Mouse (Mus musculus) layer of hippocampus, postnatal 36 days (tissue): Measurements from ENCODE around the gene Hoxd10. TPM values are rescaled to one million over a fixed set of nuclear protein-coding genes. Genes with fewer than 3 reads are reported as not detected.
A peak's percentile ranks its signal among the peaks of the same experiment; 100 is the strongest.

ENCODE experiments used
- DNase-seq, 2 experiments: peaks; one replicate each; pipeline ENCODE4 v3.0.0; 2022
- total RNA-seq, 2 experiments: library from RNA; stranded (reverse); gene quantifications; 2 replicates each; pipeline ENCODE4 v1.2.3; 2021

Hoxd10 gene
- total RNA-seq, 2 experiments from 2014 or later = not detected

GRCm38 (mm10) chr2:74710929-74711543, 19.3 kb downstream of the Hoxd10 start:
- DNase-seq = no peak

GRCm38 (mm10) chr2:74711721-74712621, 20.2 kb downstream of the Hoxd10 start, which contains the start of the genes Hoxd3 and Hoxd4:
TSS of gene Hoxd3 (plus strand) at chr2:74711927.
TSS of gene Hoxd4 (plus strand) at chr2:74711929.
- no peak for DNase-seq

DNA sequence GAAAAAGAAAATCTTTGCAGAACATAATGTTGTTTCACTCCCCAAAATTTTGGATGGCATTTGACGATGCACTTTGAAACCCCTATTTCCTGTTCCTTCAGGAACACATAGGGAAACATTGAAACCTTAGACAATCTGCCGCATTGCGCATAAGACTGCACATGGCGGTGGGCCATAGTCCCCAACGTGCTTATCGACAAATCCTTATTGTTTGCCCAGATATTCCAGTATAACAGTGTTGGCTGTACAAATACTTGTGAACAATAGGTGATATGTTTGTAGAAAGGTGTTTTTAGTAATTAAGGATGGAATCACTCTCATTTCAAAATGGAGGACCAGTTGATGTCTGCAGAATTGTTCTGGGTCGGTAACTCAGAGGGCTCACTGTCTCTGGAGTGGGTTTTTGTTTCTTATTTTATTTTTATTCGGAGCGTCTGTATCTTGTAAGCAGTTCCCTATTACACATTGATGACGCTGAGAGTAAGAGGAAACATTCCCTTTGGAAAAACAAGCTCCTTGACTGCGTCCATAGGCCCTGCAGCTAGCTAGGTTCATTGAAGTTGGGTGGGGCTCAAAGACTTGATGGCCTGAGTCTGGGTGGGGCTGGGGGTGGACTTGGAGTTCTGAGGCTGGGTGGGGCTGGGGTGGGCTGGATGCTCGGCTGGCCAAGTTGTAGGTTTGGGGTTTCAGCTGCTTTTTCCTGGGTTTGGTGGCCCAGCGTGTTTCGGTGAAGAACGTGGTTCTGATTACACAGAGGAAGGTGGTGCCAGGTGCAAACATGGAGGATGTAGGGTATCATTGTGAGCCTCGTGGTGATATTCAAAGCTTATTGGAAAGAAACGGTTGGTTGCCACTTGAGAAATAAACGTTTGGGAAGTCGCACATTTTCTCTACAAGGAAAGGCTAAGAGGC, 21.8 kb downstream of the Hoxd10 start:
- DNase-seq = no peak

GRCm38 (mm10) chr2:74714156-74714789, 22.5 kb downstream of the Hoxd10 start:
- no peak for DNase-seq

DNA sequence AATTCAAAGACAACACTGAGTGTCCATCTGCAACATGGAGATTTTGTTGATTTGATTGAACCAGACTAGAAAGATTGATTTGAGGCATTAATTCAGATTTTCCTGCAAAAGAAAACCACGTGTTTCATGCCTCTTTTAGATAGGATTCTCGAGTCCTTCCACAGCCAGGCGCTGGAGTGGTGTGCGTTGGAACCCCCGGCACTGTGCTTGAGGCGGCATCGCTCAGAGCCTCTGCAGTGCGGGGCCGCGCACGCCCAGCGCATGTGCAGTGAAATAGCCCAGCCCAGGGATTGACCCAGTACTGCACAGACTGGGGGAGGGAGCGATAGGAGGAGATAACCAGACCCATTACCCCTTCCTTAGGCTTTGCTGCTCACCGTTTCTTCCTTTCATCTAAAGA, 23.2 kb downstream of the Hoxd10 start:
- no peak for DNase-seq

- peak; percentile 63 to 66 for DNase-seq
Observed at GRCm38 (mm10) chr2:74715504-74716241, 23.9 kb downstream of the Hoxd10 start.

- no peak for DNase-seq
Observed at GRCm38 (mm10) chr2:74720384-74720783, 28.7 kb downstream of the Hoxd10 start.

DNA sequence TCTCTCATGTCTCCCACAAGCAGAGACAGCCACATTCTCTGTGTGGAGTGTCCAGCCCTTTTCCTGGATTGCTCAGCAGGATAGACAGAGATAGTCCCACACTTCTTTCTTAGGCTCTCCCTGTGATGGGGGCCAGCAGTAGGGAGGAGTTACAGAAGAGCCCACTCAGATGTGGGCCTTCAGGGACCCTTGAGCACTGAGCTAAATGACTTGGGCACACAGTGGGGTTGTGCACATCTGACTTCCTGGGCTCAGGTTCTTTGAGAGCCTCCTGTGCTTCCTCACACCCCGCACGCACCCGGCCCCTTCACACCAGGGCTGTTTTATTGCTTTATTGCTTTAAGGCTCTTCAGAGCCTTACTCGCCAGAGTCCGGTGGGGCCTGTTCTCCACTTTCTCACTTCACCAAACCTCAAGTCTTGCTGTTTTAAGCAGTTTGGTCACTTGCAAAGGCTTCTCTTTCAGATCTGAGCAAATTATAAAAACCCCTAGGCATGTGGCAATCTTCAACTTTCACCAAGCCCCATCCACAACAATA, 29.3 kb downstream of the Hoxd10 start:
- DNase-seq = no peak

DNA sequence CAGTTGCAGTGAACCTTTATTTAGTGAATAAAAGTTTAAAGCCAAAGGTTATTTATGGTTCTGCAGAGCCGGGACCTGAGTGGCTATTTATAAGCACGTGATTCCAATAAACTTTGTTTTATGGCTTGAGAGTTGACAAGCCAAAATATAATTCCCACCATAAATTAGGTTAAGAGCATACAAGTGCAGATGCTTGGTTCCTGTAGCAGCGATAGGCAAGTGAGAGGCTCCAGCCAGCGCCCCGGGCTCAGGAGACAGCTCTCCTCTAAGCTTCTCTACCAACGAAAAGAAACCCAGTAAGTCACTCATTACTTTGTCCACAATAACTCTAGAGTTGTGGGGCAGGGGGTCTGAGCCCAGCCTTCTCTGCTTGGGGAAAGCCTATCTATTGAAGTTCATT, 30.2 kb downstream of the Hoxd10 start:
- no peak for DNase-seq

DNA sequence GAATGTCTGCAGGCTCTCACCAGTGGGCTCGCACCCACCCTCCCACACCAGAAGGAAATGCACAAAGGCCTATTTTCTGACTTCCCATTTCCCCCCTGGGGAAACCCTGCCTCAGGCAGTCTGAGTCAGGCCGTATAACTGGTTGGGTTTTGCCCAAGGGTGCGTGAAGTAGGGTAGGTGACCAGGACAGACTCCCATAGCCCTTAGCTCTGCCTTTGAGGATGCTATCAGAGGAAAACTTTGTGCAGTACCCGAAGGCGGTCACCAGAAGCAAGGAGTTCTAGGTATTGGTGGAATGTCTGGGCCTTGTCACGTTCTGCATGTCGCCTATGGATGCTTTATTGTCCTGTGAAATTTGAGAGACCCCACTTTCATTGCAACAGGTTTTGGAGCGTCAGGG, 31.2 kb downstream of the Hoxd10 start:
- DNase-seq = no peak

DNA sequence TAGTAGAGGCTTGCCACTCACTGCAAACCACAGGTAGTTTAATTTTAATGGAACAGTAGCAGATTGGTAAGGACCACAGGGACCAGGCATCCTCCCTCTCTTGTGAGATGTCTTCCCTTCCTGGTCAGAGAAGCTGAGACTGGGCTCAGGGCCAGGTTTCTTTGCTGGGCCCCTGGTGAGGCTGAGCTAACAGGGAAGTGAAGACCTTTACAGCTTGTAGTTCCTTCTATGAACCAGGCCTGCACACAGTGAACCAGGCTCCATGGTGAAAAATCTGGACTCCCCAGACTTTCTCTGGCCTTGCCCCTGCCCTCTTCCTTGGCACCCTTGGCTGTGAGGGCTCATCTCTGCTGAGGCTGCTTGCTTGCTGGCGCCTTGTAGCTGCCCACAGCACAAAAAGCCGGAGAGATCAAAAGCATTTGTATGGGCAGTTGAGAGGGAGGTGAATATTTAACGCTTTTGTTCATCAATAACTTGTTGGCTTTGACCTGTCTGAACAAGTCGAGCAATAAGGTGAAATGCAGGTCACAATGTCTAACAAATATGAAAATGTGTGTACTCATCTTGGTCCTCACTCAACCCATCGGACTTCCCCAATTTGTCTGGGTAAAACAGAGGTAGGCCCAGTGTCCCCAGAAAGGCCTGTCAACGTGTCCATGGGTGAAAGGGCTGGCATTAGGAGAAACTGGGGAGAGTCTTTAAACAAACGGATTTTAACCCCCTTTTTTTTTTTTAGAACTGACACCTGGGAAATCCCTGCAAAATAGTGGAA, 32.7 kb downstream of the Hoxd10 start:
- DNase-seq = no peak

- no peak for DNase-seq
Observed at GRCm38 (mm10) chr2:74725171-74725570, 33.4 kb downstream of the Hoxd10 start.

GRCm38 (mm10) chr2:74726551-74726950, 34.8 kb downstream of the Hoxd10 start, which contains the start of gene Gm28230:
TSS of gene Gm28230 (plus strand) at chr2:74726728.
- no peak for DNase-seq

DNA sequence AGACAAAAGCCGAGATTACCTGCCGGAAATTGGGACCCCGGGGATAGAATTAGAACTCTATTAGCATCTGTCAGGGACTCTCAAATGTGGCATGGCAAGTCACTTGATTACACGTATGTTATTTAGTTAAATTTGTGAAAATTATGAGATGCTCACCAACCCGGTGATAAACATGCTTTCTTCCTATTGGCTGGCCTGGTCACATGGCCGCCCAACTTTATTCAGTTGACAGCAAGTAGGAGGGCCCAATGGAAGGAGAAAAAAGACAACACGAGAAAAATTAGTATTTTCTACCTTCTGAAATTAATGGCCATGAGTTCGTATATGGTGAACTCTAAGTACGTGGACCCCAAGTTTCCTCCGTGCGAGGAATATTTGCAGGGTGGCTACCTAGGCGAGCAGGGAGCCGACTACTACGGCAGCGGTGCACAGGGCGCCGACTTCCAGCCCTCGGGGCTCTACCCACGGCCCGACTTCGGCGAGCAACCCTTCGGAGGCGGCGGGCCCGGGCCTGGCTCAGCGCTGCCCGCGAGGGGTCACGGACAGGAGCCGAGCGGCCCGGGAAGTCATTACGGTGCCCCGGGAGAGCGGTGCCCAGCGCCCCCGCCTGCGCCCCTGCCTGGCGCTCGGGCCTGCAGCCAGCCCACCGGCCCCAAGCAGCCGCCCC, 35.4 kb downstream of the Hoxd10 start:
- no peak for DNase-seq

- DNase-seq = no peak
Observed at GRCm38 (mm10) chr2:74727640-74728302, 36.0 kb downstream of the Hoxd10 start.

DNA sequence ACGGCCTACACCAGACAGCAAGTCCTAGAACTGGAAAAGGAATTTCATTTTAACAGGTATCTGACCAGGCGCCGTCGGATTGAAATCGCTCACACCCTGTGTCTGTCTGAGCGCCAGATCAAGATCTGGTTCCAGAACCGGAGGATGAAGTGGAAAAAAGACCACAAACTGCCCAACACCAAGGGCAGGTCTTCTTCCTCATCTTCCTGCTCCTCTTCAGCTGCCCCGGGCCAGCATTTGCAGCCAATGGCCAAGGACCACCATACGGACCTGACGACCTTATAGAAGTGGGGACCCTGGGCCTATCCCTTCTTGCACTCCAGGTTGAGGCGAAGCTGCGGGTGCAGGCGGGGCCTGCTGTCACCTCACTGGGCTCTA, 36.6 kb downstream of the Hoxd10 start:
- DNase-seq = no peak

DNA sequence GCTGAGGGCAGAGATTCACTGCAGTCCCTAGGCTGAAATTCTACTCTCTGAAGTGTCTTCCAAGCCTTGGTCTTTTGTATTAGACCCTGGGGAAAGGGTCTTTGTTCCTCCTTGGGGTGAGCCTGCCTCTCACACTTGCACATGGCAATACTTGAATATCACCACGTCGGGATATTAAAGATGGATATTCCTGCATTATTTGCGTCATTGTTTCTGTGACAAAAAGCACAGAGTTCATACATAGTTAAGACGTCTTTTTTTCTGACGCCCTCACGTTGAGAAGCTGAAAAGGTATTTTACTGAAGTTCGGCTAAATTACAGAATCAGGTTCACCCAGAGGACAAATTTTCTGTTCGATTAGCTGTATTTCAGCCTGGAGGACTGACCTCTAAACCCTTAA, 38.6 kb downstream of the Hoxd10 start:
- DNase-seq = no peak

GRCm38 (mm10) chr2:74731055-74731454, 39.3 kb downstream of the Hoxd10 start:
- no peak for DNase-seq
